Mouse (Mus musculus): ENCODE data around the gene Ascc1.

The Ascc1 gene

GRCm38 (mm10) chr10:60002673-60003212, at the start of gene Ascc1, which contains the start of gene Anapc16:
Gene Ascc1, plus strand, starts transcription at chr10:60002805.
Gene Anapc16, minus strand, starts transcription at chr10:60003135.
- peak; percentile 99 for DNase-seq (ENCODE audit: low read depth, low spot score)

- peak; percentile 64 for DNase-seq (ENCODE audit: low read depth, low spot score)
Observed at GRCm38 (mm10) chr10:59953564-59954039, 49.0 kb upstream of the Ascc1 start.

GRCm38 (mm10) chr10:59956681-59957080, 45.9 kb upstream of the Ascc1 start:
- DNase-seq (ENCODE audit: low read depth, low spot score) = peak; percentile 68

- DNase-seq (ENCODE audit: low read depth, low spot score) = peak; percentile 80
Observed at GRCm38 (mm10) chr10:59957171-59958149, 45.1 kb upstream of the Ascc1 start.

GRCm38 (mm10) chr10:59958458-59958857, 44.1 kb upstream of the Ascc1 start:
- DNase-seq (ENCODE audit: low read depth, low spot score) = peak; percentile 93

GRCm38 (mm10) chr10:59959517-59959916, 43.1 kb upstream of the Ascc1 start:
- DNase-seq (ENCODE audit: low read depth, low spot score) = peak; percentile 47

GRCm38 (mm10) chr10:59963609-59964008, 39.0 kb upstream of the Ascc1 start:
- DNase-seq (ENCODE audit: low read depth, low spot score) = no peak

- peak; percentile 55 for DNase-seq (ENCODE audit: low read depth, low spot score)
Observed at GRCm38 (mm10) chr10:59964504-59965361, 37.9 kb upstream of the Ascc1 start.

GRCm38 (mm10) chr10:59965362-59965695, 37.3 kb upstream of the Ascc1 start:
- peak; percentile 28 for DNase-seq (ENCODE audit: low read depth, low spot score)

- no peak for DNase-seq (ENCODE audit: low read depth, low spot score)
Observed at GRCm38 (mm10) chr10:59965788-59966187, 36.8 kb upstream of the Ascc1 start.

GRCm38 (mm10) chr10:59966743-59967142, 35.9 kb upstream of the Ascc1 start:
- no peak for DNase-seq (ENCODE audit: low read depth, low spot score)

- peak; percentile 52 for DNase-seq (ENCODE audit: low read depth, low spot score)
Observed at GRCm38 (mm10) chr10:59967309-59967942, 35.2 kb upstream of the Ascc1 start.

- peak; percentile 97 for DNase-seq (ENCODE audit: low read depth, low spot score)
Observed at GRCm38 (mm10) chr10:59969821-59970449, 32.7 kb upstream of the Ascc1 start.

GRCm38 (mm10) chr10:59970450-59971062, 32.0 kb upstream of the Ascc1 start:
- no peak for DNase-seq (ENCODE audit: low read depth, low spot score)

- DNase-seq (ENCODE audit: low read depth, low spot score) = no peak
Observed at GRCm38 (mm10) chr10:59971813-59972212, 30.8 kb upstream of the Ascc1 start.

- peak; percentile 25 for DNase-seq (ENCODE audit: low read depth, low spot score)
Observed at GRCm38 (mm10) chr10:59972534-59972933, 30.1 kb upstream of the Ascc1 start.

GRCm38 (mm10) chr10:59972999-59973398, 29.6 kb upstream of the Ascc1 start:
- no peak for DNase-seq (ENCODE audit: low read depth, low spot score)

- no peak for DNase-seq (ENCODE audit: low read depth, low spot score)
Observed at GRCm38 (mm10) chr10:59973400-59973799, 29.2 kb upstream of the Ascc1 start.

- peak; percentile 90 for DNase-seq (ENCODE audit: low read depth, low spot score)
Observed at GRCm38 (mm10) chr10:59974191-59974664, 28.4 kb upstream of the Ascc1 start.

GRCm38 (mm10) chr10:59974786-59975185, 27.8 kb upstream of the Ascc1 start:
- DNase-seq (ENCODE audit: low read depth, low spot score) = no peak

Data from brain, adult 2 months (tissue).